Mouse (Mus musculus): Measurements from ENCODE around the gene Pzp. TPM values are rescaled to one million over a fixed set of nuclear protein-coding genes. Genes with fewer than 3 reads are reported as not detected.

The Pzp gene
- polyA plus RNA-seq, 1 experiment = 0.05 TPM

DNA sequence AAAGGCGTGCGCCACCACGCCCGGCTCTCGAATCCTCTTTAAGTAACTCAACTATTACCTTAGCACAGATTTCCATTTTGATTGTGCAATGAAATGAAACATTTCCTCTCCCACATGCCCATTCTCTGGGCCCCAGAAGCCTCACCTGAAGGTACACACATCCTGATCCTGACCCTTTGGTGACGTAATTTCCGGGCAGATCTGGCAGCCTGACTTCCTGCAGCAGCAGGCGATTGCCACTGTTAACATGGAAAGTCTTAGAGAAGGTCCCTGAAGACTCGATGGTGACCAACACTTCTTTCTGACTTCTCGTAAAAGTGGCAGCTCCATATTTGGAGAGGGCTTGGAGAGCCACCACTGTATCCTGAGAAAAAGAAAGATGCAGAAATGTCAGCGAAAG lies 38.8 kb downstream of the Pzp start:
- DNase-seq (ENCODE audit: low read depth in 1 of 2, low spot score in 2 of 2) = no peak
- Histone ChIP-seq H3K4me3 (ENCODE audit: extremely low read depth, insufficient read depth, insufficient read length) (no peak overlapping the region), H3K27ac (ENCODE audit: insufficient read depth, low read length) (no peak overlapping the region), H3K4me1 (ENCODE audit: control insufficient read depth, insufficient read depth, insufficient read length) (no peaks in the 10 kb centered on the region), H3K36me3 (ENCODE audit: control insufficient read depth, insufficient read depth, low read length) (no peaks in the 10 kb centered on the region), H3K27me3 (ENCODE audit: control insufficient read depth, insufficient read depth, low read length) (no peaks in the 10 kb centered on the region; the same call in 1 of the 2 replicates)
- TF ChIP-seq CTCF (IDR thresholded peaks at IDR 0.05; ENCODE audit: extremely low read depth, insufficient read depth, insufficient read length, insufficient replicate concordance) = no peak
- no peak for TF ChIP-seq POLR2A (IDR thresholded peaks at IDR 0.05; ENCODE audit: low read depth, low read length)
- 82% methylated on average over 11 of the region's 11 CpGs for WGBS

GRCm38 (mm10) chr6:128479463-128480454 lies 46.8 kb downstream of the Pzp start:
- no peaks in the 10 kb centered on the region for H3K4me1 ChIP-seq (ENCODE audit: control insufficient read depth, insufficient read depth, insufficient read length)
- TF ChIP-seq CTCF (IDR thresholded peaks at IDR 0.05; ENCODE audit: extremely low read depth, insufficient read depth, insufficient read length, insufficient replicate concordance) (peak; percentile 99), POLR2A (IDR thresholded peaks at IDR 0.05; ENCODE audit: low read depth, low read length) (no peak)
- H3K27me3 ChIP-seq (ENCODE audit: control insufficient read depth, insufficient read depth, low read length) = no peaks in the 10 kb centered on the region
- WGBS = 21% methylated on average over 26 of the region's 26 CpGs
- H3K4me3 ChIP-seq (ENCODE audit: extremely low read depth, insufficient read depth, insufficient read length) = no peak overlapping the region
- H3K36me3 ChIP-seq (ENCODE audit: control insufficient read depth, insufficient read depth, low read length) = no peaks in the 10 kb centered on the region
- DNase-seq (ENCODE audit: low read depth in 1 of 2, low spot score in 2 of 2) = peak; percentile 83 to 92
- no peak overlapping the region for H3K27ac ChIP-seq (ENCODE audit: insufficient read depth, low read length)

DNA sequence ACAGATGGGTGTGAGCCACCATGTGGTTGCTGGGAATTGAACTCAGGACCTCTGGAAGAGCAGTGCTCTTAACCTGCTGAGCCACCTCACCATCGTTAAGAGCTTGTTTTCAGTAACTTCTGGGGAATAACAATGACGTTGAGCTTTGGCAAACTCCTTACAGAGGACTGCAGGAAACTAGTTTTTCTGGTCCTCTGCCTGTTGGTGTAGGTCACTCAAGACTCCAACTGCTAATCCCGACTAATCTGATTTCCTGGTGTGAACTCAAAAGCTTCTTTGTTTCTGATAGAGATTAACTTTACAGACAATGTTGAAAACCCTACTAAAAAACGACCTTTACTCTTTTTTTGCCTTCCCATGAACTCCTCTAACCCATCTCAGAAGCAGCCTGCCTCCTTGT lies 49.0 kb downstream of the Pzp start:
- TF ChIP-seq CTCF (IDR thresholded peaks at IDR 0.05; ENCODE audit: extremely low read depth, insufficient read depth, insufficient read length, insufficient replicate concordance) (no peak), POLR2A (IDR thresholded peaks at IDR 0.05; ENCODE audit: low read depth, low read length) (no peak)
- WGBS = 53% methylated on average over 4 of the region's 4 CpGs
- Histone ChIP-seq H3K27ac (ENCODE audit: insufficient read depth, low read length) (no peak overlapping the region), H3K27me3 (ENCODE audit: control insufficient read depth, insufficient read depth, low read length) (no peaks in the 10 kb centered on the region), H3K36me3 (ENCODE audit: control insufficient read depth, insufficient read depth, low read length) (no peaks in the 10 kb centered on the region), H3K4me1 (ENCODE audit: control insufficient read depth, insufficient read depth, insufficient read length) (no peaks in the 10 kb centered on the region), H3K4me3 (ENCODE audit: extremely low read depth, insufficient read depth, insufficient read length) (no peak overlapping the region)
- no peak for DNase-seq (ENCODE audit: low read depth in 1 of 2, low spot score in 2 of 2)

GRCm38 (mm10) chr6:128474112-128474511 lies 52.4 kb downstream of the Pzp start:
- H3K4me1 ChIP-seq (ENCODE audit: control insufficient read depth, insufficient read depth, insufficient read length) = no peaks in the 10 kb centered on the region
- H3K27me3 ChIP-seq (ENCODE audit: control insufficient read depth, insufficient read depth, low read length) = no peaks in the 10 kb centered on the region
- 64% methylated on average over 6 of the region's 6 CpGs for WGBS
- DNase-seq (ENCODE audit: low read depth in 1 of 2, low spot score in 2 of 2) = no peak
- H3K36me3 ChIP-seq (ENCODE audit: control insufficient read depth, insufficient read depth, low read length) = no peaks in the 10 kb centered on the region
- no peak overlapping the region for H3K4me3 ChIP-seq (ENCODE audit: extremely low read depth, insufficient read depth, insufficient read length)
- H3K27ac ChIP-seq (ENCODE audit: insufficient read depth, low read length) = no peak overlapping the region
- no peak for TF ChIP-seq POLR2A (IDR thresholded peaks at IDR 0.05; ENCODE audit: low read depth, low read length)
- TF ChIP-seq CTCF (IDR thresholded peaks at IDR 0.05; ENCODE audit: extremely low read depth, insufficient read depth, insufficient read length, insufficient replicate concordance) = no peak

- TF ChIP-seq POLR2A (IDR thresholded peaks at IDR 0.05; ENCODE audit: low read depth, low read length) (no peak), CTCF (IDR thresholded peaks at IDR 0.05; ENCODE audit: extremely low read depth, insufficient read depth, insufficient read length, insufficient replicate concordance) (no peak)
- no peaks in the 10 kb centered on the region for H3K4me1 ChIP-seq (ENCODE audit: control insufficient read depth, insufficient read depth, insufficient read length)
- H3K36me3 ChIP-seq (ENCODE audit: control insufficient read depth, insufficient read depth, low read length) = no peaks in the 10 kb centered on the region
- 3% methylated on average over 10 of the region's 12 CpGs for WGBS
- H3K27me3 ChIP-seq (ENCODE audit: control insufficient read depth, insufficient read depth, low read length) = no peaks in the 10 kb centered on the region
- H3K27ac ChIP-seq (ENCODE audit: insufficient read depth, low read length) = no peak overlapping the region
- no peak overlapping the region for H3K4me3 ChIP-seq (ENCODE audit: extremely low read depth, insufficient read depth, insufficient read length)
- peak in 1 of 2 experiments; percentile 12 for DNase-seq (ENCODE audit: low read depth in 1 of 2, low spot score in 2 of 2)
Observed at GRCm38 (mm10) chr6:128469451-128469850, 57.1 kb downstream of the Pzp start.

DNA sequence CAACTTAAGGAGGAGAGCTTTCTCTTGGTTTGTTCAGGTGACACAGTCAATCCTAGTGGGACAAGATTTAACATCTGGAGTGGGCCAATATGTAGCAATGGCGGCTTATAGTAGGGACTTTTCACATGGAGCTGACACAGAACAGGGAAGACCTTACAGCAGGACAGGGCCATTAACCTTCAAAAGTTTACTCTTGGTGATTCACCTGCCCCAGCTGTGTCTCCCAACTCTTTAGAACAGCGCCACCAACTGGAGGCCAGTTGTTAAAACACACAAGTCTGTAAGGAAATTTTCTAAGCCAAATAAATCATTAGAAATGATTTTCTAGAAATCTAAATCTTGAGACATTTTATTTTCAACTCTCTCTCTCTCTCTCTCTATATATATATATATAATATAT lies 59.2 kb downstream of the Pzp start:
- no peak for DNase-seq (ENCODE audit: low read depth in 1 of 2, low spot score in 2 of 2)

GRCm38 (mm10) chr6:128466563-128466962 lies 60.0 kb downstream of the Pzp start:
- Histone ChIP-seq H3K4me3 (ENCODE audit: extremely low read depth, insufficient read depth, insufficient read length) (no peak overlapping the region), H3K27me3 (ENCODE audit: control insufficient read depth, insufficient read depth, low read length) (no peaks in the 10 kb centered on the region), H3K4me1 (ENCODE audit: control insufficient read depth, insufficient read depth, insufficient read length) (no peaks in the 10 kb centered on the region), H3K36me3 (ENCODE audit: control insufficient read depth, insufficient read depth, low read length) (no peaks in the 10 kb centered on the region), H3K27ac (ENCODE audit: insufficient read depth, low read length) (no peak overlapping the region)
- TF ChIP-seq POLR2A (IDR thresholded peaks at IDR 0.05; ENCODE audit: low read depth, low read length) (no peak), CTCF (IDR thresholded peaks at IDR 0.05; ENCODE audit: extremely low read depth, insufficient read depth, insufficient read length, insufficient replicate concordance) (no peak)
- WGBS = 76% methylated on average over 3 of the region's 3 CpGs
- DNase-seq (ENCODE audit: low read depth in 1 of 2, low spot score in 2 of 2) = no peak

More for the DNA sequence above, 59.2 kb downstream of the Pzp start:
- no peak overlapping the region for H3K27ac ChIP-seq (ENCODE audit: insufficient read depth, low read length)
- TF ChIP-seq POLR2A (IDR thresholded peaks at IDR 0.05; ENCODE audit: low read depth, low read length) (no peak), CTCF (IDR thresholded peaks at IDR 0.05; ENCODE audit: extremely low read depth, insufficient read depth, insufficient read length, insufficient replicate concordance) (no peak)
- no peaks in the 10 kb centered on the region for H3K36me3 ChIP-seq (ENCODE audit: control insufficient read depth, insufficient read depth, low read length)
- no peaks in the 10 kb centered on the region for H3K27me3 ChIP-seq (ENCODE audit: control insufficient read depth, insufficient read depth, low read length)
- no peak overlapping the region for H3K4me3 ChIP-seq (ENCODE audit: extremely low read depth, insufficient read depth, insufficient read length)
- H3K4me1 ChIP-seq (ENCODE audit: control insufficient read depth, insufficient read depth, insufficient read length) = no peaks in the 10 kb centered on the region
- WGBS = 45% methylated on average over 2 of the region's 2 CpGs

All from spleen, adult 2 months (tissue).